Mouse (Mus musculus): ENCODE results near the gene Mdh1. TPM values are rescaled to one million over a fixed set of nuclear protein-coding genes. Genes with fewer than 3 reads are reported as not detected.
"Not testable (repeated sequence)": the region's sequence is repeated elsewhere in the genome, so short reads cannot be mapped to it uniquely, and the experiment has no call there.

The Mdh1 gene
- polyA plus RNA-seq, 1 experiment from 2014 or later, result 870 TPM

GRCm38 (mm10) chr11:21516396-21516795, 55.8 kb downstream of the Mdh1 start:
- not testable (repeated sequence) for ATAC-seq (ENCODE audit: low FRiP score, low TSS enrichment); H3K27me3 ChIP-seq (ENCODE audit: insufficient read depth, low read length); H3K4me2 ChIP-seq (replicated peaks; ENCODE audit: low read depth, low read length); H3K4me3 ChIP-seq (ENCODE audit: low read length); H3K4me1 ChIP-seq (ENCODE audit: insufficient read depth, low read length); H3K9me3 ChIP-seq (ENCODE audit: low read length); H3K9ac ChIP-seq (replicated peaks; ENCODE audit: low read length); H3K27ac ChIP-seq (ENCODE audit: low read length); H3K36me3 ChIP-seq (ENCODE audit: insufficient read depth, low read length)
- WGBS, result 94% methylated on average over 1 of the region's 1 CpGs

- not testable (repeated sequence) for H3K4me2 ChIP-seq (replicated peaks; ENCODE audit: low read depth, low read length); H3K4me3 ChIP-seq (ENCODE audit: low read length); H3K36me3 ChIP-seq (ENCODE audit: insufficient read depth, low read length); H3K9me3 ChIP-seq (ENCODE audit: low read length); H3K27me3 ChIP-seq (ENCODE audit: insufficient read depth, low read length); H3K4me1 ChIP-seq (ENCODE audit: insufficient read depth, low read length); H3K27ac ChIP-seq (ENCODE audit: low read length); ATAC-seq (ENCODE audit: low FRiP score, low TSS enrichment); H3K9ac ChIP-seq (replicated peaks; ENCODE audit: low read length)
- 91% methylated on average over 1 of the region's 1 CpGs for WGBS
Observed at GRCm38 (mm10) chr11:21510577-21510976, 61.6 kb downstream of the Mdh1 start.

GRCm38 (mm10) chr11:21508713-21509112, 63.5 kb downstream of the Mdh1 start:
- not testable (repeated sequence) for H3K4me1 ChIP-seq (ENCODE audit: insufficient read depth, low read length); H3K4me2 ChIP-seq (replicated peaks; ENCODE audit: low read depth, low read length); H3K9ac ChIP-seq (replicated peaks; ENCODE audit: low read length); H3K27ac ChIP-seq (ENCODE audit: low read length); H3K9me3 ChIP-seq (ENCODE audit: low read length); H3K4me3 ChIP-seq (ENCODE audit: low read length); ATAC-seq (ENCODE audit: low FRiP score, low TSS enrichment); H3K27me3 ChIP-seq (ENCODE audit: insufficient read depth, low read length); H3K36me3 ChIP-seq (ENCODE audit: insufficient read depth, low read length)
- WGBS, result 79% methylated on average over 1 of the region's 1 CpGs

GRCm38 (mm10) chr11:21507073-21507472, 65.1 kb downstream of the Mdh1 start:
- not testable (repeated sequence) for H3K27ac ChIP-seq (ENCODE audit: low read length); H3K9me3 ChIP-seq (ENCODE audit: low read length); ATAC-seq (ENCODE audit: low FRiP score, low TSS enrichment); H3K4me3 ChIP-seq (ENCODE audit: low read length); H3K36me3 ChIP-seq (ENCODE audit: insufficient read depth, low read length); H3K4me1 ChIP-seq (ENCODE audit: insufficient read depth, low read length); H3K27me3 ChIP-seq (ENCODE audit: insufficient read depth, low read length); H3K4me2 ChIP-seq (replicated peaks; ENCODE audit: low read depth, low read length); H3K9ac ChIP-seq (replicated peaks; ENCODE audit: low read length)
- 84% methylated on average over 5 of the region's 5 CpGs for WGBS

Small RNAs within 50 kb of the gene (microRNA-seq; reads per million reads assigned to microRNA genes)
- gene Gm22990, result not detected

Other genes with a start within 250 kb of the Mdh1 start
- 77.9 and 84.8 TPM in 2 replicates for gene Ugp2, start 201.2 kb downstream of the Mdh1 start, polyA plus RNA-seq (2015; fragmentation: Nextera tagmentation; extraction: Ambion mirVana)
- 13.4 and 14.5 TPM in 2 replicates for gene Wdpcp, start 132 bp downstream of the Mdh1 start, polyA plus RNA-seq (2015; fragmentation: Nextera tagmentation; extraction: Ambion mirVana)

Data from kidney, embryonic 16.5 days (tissue).